Mouse (Mus musculus): ENCODE measurements at regions not wholly inside any gene's neighbourhood (a gene's known extent, or its start where the extent isn't known, plus 50 kb on each side); places are given as distances from the start of the nearest gene placed in this dataset.

DNA sequence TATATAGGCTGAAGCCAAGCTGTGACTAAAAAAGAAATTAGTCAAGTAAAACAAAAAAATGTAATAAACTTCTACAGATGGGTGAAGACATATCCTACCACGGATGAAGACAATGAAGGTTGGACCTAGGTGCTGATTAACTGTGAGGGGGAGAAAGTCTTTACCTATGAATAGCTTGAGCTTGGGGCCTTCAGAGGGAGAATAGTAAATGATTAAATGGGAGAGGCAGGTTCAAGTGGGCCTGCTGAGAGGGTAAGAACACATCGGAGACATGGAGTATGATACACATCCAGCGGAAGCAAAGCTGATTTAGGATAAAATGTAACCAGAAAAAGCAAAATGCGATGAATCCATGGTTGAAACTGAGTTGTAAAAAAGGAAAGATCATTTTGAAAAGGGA, 197.9 kb upstream of the Robo2 start:
- TF ChIP-seq CTCF (IDR thresholded peaks at IDR 0.05; ENCODE audit: low read depth) (no peak), EP300 (IDR thresholded peaks at IDR 0.05; ENCODE audit: low read depth) (no peak)
